Mouse (Mus musculus) neural tube, embryonic 14.5 days (tissue): ENCODE measurements at regions not wholly inside any gene's neighbourhood (a gene's known extent, or its start where the extent isn't known, plus 50 kb on each side); places are given as distances from the start of the nearest gene placed in this dataset.

Experiments
- ATAC-seq: fragments of 200-750 bp; cut with Nextera tagmentation; 2 replicates; pipeline ENCODE4 v1.8.0; 2017; ENCODE audit warnings: low read depth, mild to moderate bottlenecking, moderate TSS enrichment, moderate library complexity
- H3K27ac ChIP-seq: fragments of 300-500 bp; sonication (generic); 2 replicates; pipeline ENCODE4 v1.5.1; 2014; ENCODE audit warnings: low read depth, mild to moderate bottlenecking, control low read depth, low read length, moderate library complexity, mixed read lengths
- H3K27me3 ChIP-seq: fragments of 300-500 bp; sonication (generic); 2 replicates; pipeline ENCODE4 v1.6.1; 2014; ENCODE audit warnings: low read length; ENCODE audit not compliant: control insufficient read depth, insufficient read depth
- H3K36me3 ChIP-seq: fragments of 300-500 bp; sonication (generic); 2 replicates; pipeline ENCODE4 v1.6.1; 2014; ENCODE audit warnings: low read length, mixed read lengths; ENCODE audit not compliant: control insufficient read depth, insufficient read depth
- H3K4me1 ChIP-seq: fragments of 300-500 bp; sonication (generic); 2 replicates; pipeline ENCODE4 v1.6.1; 2014; ENCODE audit warnings: low read length; ENCODE audit not compliant: control insufficient read depth, insufficient read depth
- H3K4me2 ChIP-seq: fragments of 300-500 bp; sonication (generic); 2 replicates; pipeline ENCODE4 v1.6.1; 2014; ENCODE audit warnings: mild to moderate bottlenecking, low read depth, low read length, control low read depth
- H3K4me3 ChIP-seq: fragments of 300-500 bp; sonication (generic); 2 replicates; pipeline ENCODE4 v1.5.1; 2014; ENCODE audit warnings: low read depth, low read length, control low read depth, mixed read lengths
- H3K9ac ChIP-seq: fragments of 300-500 bp; sonication (generic); replicated peaks from 2 replicates; pipeline ENCODE4 v1.6.1; 2014; ENCODE audit warnings: low read depth, mild to moderate bottlenecking, control low read depth, low read length, mixed read lengths
- H3K9me3 ChIP-seq: fragments of 300-500 bp; sonication (generic); 2 replicates; pipeline ENCODE4 v1.6.1; 2016; ENCODE audit warnings: low read length; ENCODE audit not compliant: control insufficient read depth
- WGBS: fragments of 180-500 bp; shearing (Covaris S2); extraction: QIAGEN DNeasy Blood & Tissue Kit; methylation state at CpG from one replicate; pipeline ENCODE4 v1.1.7; 2014; 5-methylcytosine and 5-hydroxymethylcytosine counted together

- no peak overlapping the region for H3K9ac ChIP-seq
- ATAC-seq: no peak
- no peaks in the 10 kb centered on the region for H3K9me3 ChIP-seq
- H3K27ac ChIP-seq: no peak overlapping the region
- no peaks in the 10 kb centered on the region for H3K27me3 ChIP-seq
- H3K4me1 ChIP-seq: no peaks in the 10 kb centered on the region
- no peak overlapping the region for H3K4me2 ChIP-seq
- no peaks in the 10 kb centered on the region for H3K36me3 ChIP-seq
- no peak overlapping the region for H3K4me3 ChIP-seq
- 88% methylated on average over 5 of the region's 5 CpGs for WGBS
These were observed 335.1 kb upstream of the Gm11114 start for GRCm38 (mm10) chr9:84977470-84977869.

- H3K27ac ChIP-seq: no peak overlapping the region
- no peak overlapping the region for H3K4me3 ChIP-seq
- no peak overlapping the region for H3K9ac ChIP-seq
- no peak for ATAC-seq
- WGBS: 59% methylated on average over 1 of the region's 1 CpGs
- no peaks in the 10 kb centered on the region for H3K36me3 ChIP-seq
- H3K4me1 ChIP-seq: no peaks in the 10 kb centered on the region
- H3K9me3 ChIP-seq: no peaks in the 10 kb centered on the region
- no peak overlapping the region for H3K4me2 ChIP-seq
- no peaks in the 10 kb centered on the region for H3K27me3 ChIP-seq
These were observed 309.2 kb upstream of the Gm11114 start for GRCm38 (mm10) chr9:85003414-85003813.

- Histone ChIP-seq H3K9ac (no peak overlapping the region), H3K4me1 (no peaks in the 10 kb centered on the region)
These were observed 301.2 kb upstream of the Gm11114 start for GRCm38 (mm10) chr9:85011361-85011760.

GRCm38 (mm10) chr9:85048112-85048978, 264.2 kb upstream of the Gm11114 start:
- no peaks in the 10 kb centered on the region for H3K4me1 ChIP-seq
- no peak overlapping the region for H3K4me2 ChIP-seq
- ATAC-seq: peak; percentile 94
- no peak overlapping the region for H3K27ac ChIP-seq
- no peak overlapping the region for H3K4me3 ChIP-seq
- H3K36me3 ChIP-seq: no peaks in the 10 kb centered on the region
- WGBS: 33% methylated on average over 2 of the region's 2 CpGs
- H3K27me3 ChIP-seq: no peaks in the 10 kb centered on the region
- H3K9me3 ChIP-seq: no peaks in the 10 kb centered on the region
- H3K9ac ChIP-seq: no peak overlapping the region

More at GRCm38 (mm10) chr9:85011361-85011760, 301.2 kb upstream of the Gm11114 start:
- Histone ChIP-seq H3K27ac (no peak overlapping the region), H3K4me3 (no peak overlapping the region), H3K27me3 (no peaks in the 10 kb centered on the region), H3K4me2 (no peak overlapping the region), H3K36me3 (no peaks in the 10 kb centered on the region), H3K9me3 (no peaks in the 10 kb centered on the region)
- no peak for ATAC-seq
- WGBS: 85% methylated on average over 1 of the region's 1 CpGs

DNA sequence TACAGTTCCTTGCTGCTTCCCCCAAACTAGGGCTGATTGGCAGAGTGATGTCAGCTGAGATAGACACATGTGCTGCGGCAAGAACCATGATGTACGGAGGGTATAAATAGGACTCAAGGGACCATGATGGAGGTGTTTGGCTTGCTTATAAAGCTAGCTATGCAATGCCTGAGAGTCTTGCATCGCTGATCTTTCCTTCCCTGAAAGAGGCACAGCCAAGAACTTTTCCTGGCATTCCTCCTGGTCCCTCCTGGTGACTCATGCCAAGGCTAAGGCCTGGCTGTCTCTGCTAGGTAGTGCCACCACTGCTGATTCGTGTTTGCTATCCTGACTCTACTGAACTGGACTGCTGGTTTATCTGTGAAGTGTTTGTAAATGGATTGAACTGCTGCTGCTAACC, 260.0 kb upstream of the Gm11114 start:
- Histone ChIP-seq H3K4me1 (no peaks in the 10 kb centered on the region), H3K27me3 (no peaks in the 10 kb centered on the region), H3K36me3 (no peaks in the 10 kb centered on the region), H3K27ac (no peak overlapping the region), H3K9me3 (no peaks in the 10 kb centered on the region), H3K4me2 (no peak overlapping the region), H3K4me3 (no peak overlapping the region), H3K9ac (no peak overlapping the region)
- no peak for ATAC-seq
- 72% methylated on average over 4 of the region's 4 CpGs for WGBS

DNA sequence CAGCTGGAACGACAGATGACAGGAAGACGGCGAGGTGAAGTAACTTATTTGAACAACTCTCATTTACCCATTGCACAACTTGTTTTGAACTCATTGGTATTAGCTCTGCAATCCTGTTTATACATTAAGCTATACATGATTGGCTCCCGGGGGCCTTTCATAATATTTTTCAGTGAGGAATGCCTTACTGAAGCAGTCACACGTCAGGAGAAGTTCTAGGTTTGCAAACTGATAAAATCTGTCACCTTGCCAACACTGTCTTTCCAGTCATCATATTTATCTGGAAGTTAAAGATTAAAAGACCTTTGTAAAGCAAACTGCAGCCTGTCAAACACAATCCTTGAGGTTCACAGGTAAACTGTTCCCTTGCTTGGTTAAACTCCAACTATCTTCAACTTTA, 232.6 kb upstream of the Gm11114 start:
- H3K27ac ChIP-seq: no peak overlapping the region
- no peaks in the 10 kb centered on the region for H3K4me1 ChIP-seq
- no peaks in the 10 kb centered on the region for H3K36me3 ChIP-seq
- H3K9me3 ChIP-seq: no peaks in the 10 kb centered on the region
- no peak overlapping the region for H3K4me2 ChIP-seq
- no peak overlapping the region for H3K4me3 ChIP-seq
- ATAC-seq: no peak
- H3K27me3 ChIP-seq: no peaks in the 10 kb centered on the region
- WGBS: 87% methylated on average over 5 of the region's 5 CpGs
- H3K9ac ChIP-seq: no peak overlapping the region

- no peak overlapping the region for H3K4me2 ChIP-seq
- no peak overlapping the region for H3K27ac ChIP-seq
- WGBS: 93% methylated on average over 6 of the region's 6 CpGs
- H3K27me3 ChIP-seq: no peaks in the 10 kb centered on the region
- H3K4me3 ChIP-seq: no peak overlapping the region
- H3K4me1 ChIP-seq: no peaks in the 10 kb centered on the region
- H3K9me3 ChIP-seq: no peaks in the 10 kb centered on the region
- H3K9ac ChIP-seq: no peak overlapping the region
- H3K36me3 ChIP-seq: no peaks in the 10 kb centered on the region
- ATAC-seq: no peak
These were observed 223.8 kb upstream of the Gm11114 start for GRCm38 (mm10) chr9:85088556-85089338.

DNA sequence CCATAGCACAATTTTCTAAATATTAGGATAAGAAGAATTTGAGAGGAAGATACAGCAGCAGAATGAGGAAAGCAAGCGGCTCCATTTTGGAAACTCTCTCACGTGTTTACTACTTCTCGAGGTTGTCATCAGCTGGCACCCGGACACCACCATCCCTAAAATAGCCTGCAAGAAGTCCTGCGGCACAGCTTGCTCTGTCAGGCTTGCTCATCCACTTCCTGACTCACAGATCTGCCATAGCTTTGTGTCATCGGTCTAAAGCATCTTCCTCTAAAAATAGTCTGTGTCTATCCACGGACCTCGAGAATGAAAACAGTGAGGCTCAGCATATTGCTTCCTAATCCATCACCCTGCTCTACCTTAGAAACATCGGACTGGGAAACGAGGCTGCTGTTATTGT, 222.3 kb upstream of the Gm11114 start:
- ATAC-seq: no peak
- no peaks in the 10 kb centered on the region for H3K4me1 ChIP-seq
- WGBS: 86% methylated on average over 10 of the region's 10 CpGs

DNA sequence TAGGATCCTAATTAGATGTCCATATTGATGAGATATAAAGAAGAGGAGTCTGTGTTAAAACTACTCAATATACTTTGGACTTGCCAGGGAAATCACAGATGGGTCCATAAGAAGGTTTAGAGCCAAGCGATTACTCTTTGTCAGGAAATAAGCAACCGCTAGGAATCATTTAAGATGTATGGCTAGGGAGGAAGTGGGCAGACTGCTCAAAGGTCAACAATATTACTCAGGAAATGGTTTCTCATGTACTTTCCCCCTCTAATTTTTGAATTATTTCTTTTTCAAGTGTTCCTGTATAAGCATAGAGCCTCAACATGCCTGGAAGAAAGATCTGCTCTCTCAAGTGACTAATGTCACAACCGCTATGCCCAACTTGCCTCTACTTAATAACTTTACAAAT, 217.3 kb upstream of the Gm11114 start:
- H3K9me3 ChIP-seq: no peaks in the 10 kb centered on the region
- WGBS: 95% methylated on average over 3 of the region's 3 CpGs
- ATAC-seq: no peak
- no peak overlapping the region for H3K4me2 ChIP-seq
- H3K36me3 ChIP-seq: no peaks in the 10 kb centered on the region
- no peak overlapping the region for H3K9ac ChIP-seq
- no peak overlapping the region for H3K27ac ChIP-seq
- H3K27me3 ChIP-seq: no peaks in the 10 kb centered on the region
- H3K4me1 ChIP-seq: no peaks in the 10 kb centered on the region
- H3K4me3 ChIP-seq: no peak overlapping the region

More for the DNA sequence above, 222.3 kb upstream of the Gm11114 start:
- no peak overlapping the region for H3K27ac ChIP-seq
- H3K9me3 ChIP-seq: no peaks in the 10 kb centered on the region
- H3K4me2 ChIP-seq: no peak overlapping the region
- no peak overlapping the region for H3K9ac ChIP-seq
- H3K4me3 ChIP-seq: no peak overlapping the region
- H3K36me3 ChIP-seq: no peaks in the 10 kb centered on the region
- no peaks in the 10 kb centered on the region for H3K27me3 ChIP-seq
